Mouse (Mus musculus) brain, adult 2 months (tissue): ENCODE data around the gene Fbxo3.
"Not testable (repeated sequence)": the region's sequence is repeated elsewhere in the genome, so short reads cannot be mapped to it uniquely, and the experiment has no call there.

ENCODE experiments used
- DNase-seq: peaks from one replicate; pipeline ENCODE4 v3.0.0; 2011; ENCODE audit warnings: low read depth, low spot score

The Fbxo3 gene

GRCm38 (mm10) chr2:104036316-104036715 is 8.8 kb downstream of the Fbxo3 start:
- peak; percentile 53 for DNase-seq

GRCm38 (mm10) chr2:104038236-104038635 is 10.7 kb downstream of the Fbxo3 start:
- no peak for DNase-seq

DNA sequence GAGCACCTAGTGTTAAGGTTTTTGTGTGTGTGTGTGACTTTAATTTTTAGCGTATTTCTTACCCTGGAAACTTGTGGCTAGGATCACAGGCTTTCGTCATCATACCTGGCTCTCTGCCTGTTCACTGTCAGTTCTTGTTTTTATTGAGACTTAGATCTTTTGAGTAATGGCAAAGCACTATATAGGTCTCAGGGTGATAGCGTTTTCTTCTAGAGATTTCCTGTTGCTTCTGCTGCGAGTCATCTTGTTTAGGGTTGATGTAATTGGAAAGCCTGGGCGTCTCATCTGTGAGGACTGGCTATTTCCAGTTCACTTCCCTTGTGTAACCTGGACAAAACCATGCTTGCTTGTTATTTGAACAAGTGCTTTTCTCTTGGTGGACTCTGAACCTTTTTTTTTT is 14.1 kb downstream of the Fbxo3 start:
- DNase-seq = peak; percentile 41

DNA sequence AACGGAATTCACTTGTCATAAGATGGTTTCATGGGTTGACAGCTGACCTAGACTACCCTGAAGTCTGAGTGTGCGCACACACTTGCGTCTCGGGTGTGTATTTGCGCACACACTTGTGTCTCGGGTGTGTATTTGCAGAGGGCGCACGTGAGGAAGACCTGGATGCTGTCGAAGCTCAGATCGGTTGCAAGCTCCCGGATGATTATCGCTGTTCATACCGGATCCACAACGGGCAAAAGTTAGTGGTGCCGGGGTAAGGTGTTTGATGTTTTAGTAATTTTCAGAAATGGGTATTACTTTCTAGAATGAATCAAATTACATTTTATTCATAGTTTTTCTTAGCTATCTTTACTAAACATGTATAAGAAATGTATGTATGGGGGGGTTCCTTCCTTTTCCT is 15.2 kb downstream of the Fbxo3 start:
- DNase-seq = no peak

GRCm38 (mm10) chr2:104043624-104044478 is 16.3 kb downstream of the Fbxo3 start:
- no peak for DNase-seq

- no peak for DNase-seq
These were observed 17.1 kb downstream of the Fbxo3 start for GRCm38 (mm10) chr2:104044479-104045080.

GRCm38 (mm10) chr2:104058381-104058780 is 30.9 kb downstream of the Fbxo3 start:
- DNase-seq = no peak

GRCm38 (mm10) chr2:104058954-104059353 is 31.4 kb downstream of the Fbxo3 start:
- no peak for DNase-seq

- DNase-seq = peak; percentile 76
These were observed 32.3 kb downstream of the Fbxo3 start for GRCm38 (mm10) chr2:104059786-104060185.

DNA sequence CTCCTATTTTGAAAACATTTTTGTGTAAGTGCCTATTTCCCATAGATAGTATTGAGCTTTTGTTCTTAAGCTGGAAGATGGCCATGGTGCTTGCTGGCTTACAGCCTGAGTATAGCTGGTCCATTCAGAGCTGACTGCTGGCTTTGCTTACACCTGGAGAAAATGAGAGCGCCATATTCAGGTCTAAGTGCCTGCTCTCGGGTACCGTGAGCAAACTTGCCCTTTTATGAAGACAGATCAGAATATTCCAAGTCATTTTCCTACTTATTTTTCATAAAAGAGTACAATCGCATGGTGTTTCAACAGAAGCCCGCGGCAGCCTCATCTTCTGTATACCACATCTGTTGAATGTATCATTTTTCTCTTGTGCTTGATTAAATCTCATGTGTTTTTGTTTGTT is 33.5 kb downstream of the Fbxo3 start:
- no peak for DNase-seq

DNA sequence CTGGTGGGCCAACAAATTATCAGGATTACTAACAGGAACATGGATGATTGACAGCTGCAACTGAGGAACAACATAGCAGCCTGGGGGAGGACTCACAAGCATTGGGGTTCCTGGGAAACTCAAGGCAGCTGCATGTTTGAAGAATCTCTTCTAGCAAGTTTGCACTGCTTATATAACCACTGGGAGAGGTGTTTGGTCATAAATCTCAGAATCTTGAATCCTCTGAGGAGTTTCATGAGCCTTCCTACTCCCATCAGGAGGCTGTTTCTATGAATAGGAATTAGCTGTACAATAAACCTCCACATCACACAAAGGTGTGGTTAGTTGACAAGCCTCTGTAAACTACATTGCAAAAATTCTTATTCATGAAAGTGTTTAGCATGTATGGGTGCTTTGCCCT is 35.1 kb downstream of the Fbxo3 start:
- peak; percentile 49 for DNase-seq

DNA sequence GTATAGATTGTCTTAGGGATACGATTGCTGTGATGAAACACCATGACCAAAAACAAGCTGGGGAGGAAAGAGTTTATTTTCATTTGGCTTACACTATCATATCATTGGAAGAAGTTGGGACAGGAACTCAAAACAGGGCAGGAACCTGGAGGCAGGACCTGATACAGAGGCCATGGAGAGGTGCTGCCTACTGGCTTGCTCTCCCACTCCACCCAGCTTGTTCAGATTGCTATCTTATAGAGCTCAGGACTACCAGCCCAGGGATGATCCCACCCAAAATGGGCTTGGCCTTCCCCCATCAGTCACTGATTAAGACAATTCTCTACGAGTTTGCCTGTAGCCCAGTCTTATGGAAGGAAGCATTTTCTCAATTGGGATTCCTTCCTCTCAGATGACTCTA is 36.6 kb downstream of the Fbxo3 start:
- DNase-seq = no peak

- not testable (repeated sequence) for DNase-seq
These were observed 38.0 kb downstream of the Fbxo3 start, which contains the start of gene Gm10912 for GRCm38 (mm10) chr2:104065526-104065925. TSS of gene Gm10912 (plus strand) at chr2:104065826.

GRCm38 (mm10) chr2:104068450-104068849 is 40.9 kb downstream of the Fbxo3 start, which contains the start of gene Gm10799:
TSS of gene Gm10799 (minus strand) at chr2:104068550.
- DNase-seq = not testable (repeated sequence)

DNA sequence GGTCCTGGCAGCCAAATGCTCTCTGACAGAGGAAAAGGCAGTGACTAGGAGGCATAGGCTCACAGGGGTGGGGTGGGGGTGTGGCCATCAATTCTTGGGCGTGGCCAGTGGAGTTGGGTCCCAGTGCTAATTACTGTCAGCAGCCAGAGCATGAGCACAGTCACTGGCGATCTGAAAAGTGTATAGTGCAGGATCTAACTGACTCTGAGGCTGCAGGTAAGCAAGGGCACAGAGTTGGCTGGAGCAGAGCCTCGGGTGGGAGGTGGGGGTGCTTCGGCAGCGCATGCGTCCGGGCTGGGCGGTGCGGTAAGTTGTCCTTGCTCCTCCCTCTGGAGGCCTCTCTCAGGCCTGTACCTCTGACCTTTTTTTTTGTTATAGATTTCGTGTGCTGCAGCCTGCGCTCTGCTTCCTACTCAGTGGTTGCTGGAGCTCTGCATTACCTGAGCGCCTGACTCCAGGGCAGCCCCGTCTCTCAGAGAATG is 42.2 kb downstream of the Fbxo3 start, which contains the start of gene Cd59b:
Gene Cd59b (plus strand): TSS at position 146 of the 482 bp plus-strand sequence.
- DNase-seq = peak; percentile 62

DNA sequence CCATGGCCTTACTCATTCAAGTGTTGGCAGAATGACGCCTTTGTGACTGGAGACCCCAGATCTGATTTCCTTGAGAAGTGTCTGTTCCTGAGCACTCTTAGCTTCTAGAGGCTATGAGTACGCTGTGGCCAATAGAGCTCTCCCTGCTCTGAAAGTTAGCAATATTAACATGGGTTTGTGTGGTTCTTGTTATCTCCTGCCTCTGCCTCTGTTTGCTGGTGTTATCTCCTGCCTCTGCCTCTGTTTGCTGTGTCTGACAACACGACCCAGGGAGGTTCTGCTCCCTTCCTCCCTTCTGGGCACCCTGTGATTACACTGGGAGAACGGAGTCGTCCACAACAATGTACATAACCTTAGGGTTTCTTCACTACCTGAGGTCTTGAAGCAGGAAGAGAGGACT is 50.8 kb downstream of the Fbxo3 start:
- not testable (repeated sequence) for DNase-seq

DNA sequence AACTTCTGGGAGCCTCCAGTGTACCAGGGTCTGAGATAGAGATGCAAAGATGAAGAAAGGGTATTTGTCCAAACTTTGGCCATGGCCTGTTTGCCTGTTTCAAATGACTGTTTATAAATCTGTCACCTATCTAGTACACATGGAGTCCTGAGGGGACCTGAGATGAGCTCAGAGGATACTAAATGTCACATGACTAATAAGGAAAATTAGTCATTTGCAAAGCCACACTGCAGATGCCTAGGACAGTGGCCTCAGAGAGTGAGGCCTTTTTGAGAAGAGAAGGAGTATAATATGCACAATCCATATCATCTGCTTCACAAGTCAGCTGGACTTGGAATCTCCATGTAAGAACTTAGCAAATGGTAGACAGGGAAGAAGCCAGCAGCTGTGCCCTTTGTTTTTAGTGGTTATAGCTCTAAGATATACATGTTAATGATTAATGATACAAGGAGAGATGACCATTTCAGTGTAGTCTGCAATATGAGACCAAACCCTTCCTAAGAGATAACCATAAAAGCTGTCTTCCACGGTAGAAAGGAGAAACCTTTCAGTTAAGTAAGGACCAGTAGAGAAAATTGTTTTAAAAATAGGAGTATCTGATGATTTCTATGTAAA is 54.0 kb downstream of the Fbxo3 start:
- not testable (repeated sequence) for DNase-seq

DNA sequence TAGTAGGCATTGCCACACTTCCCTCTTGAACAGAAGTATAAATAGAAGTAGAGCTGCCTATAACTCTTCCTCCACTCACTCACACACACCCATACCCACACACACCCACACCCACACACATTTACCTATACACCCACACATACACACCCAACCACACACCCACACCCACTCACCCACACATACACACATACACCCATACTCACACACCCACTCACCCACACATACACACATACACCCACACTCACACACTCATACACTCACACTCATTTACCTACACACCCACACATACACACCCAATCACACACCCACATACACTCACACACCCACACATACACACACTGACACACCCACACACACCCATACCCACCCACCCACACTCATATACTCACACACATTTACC is 55.0 kb downstream of the Fbxo3 start:
- no peak for DNase-seq

DNA sequence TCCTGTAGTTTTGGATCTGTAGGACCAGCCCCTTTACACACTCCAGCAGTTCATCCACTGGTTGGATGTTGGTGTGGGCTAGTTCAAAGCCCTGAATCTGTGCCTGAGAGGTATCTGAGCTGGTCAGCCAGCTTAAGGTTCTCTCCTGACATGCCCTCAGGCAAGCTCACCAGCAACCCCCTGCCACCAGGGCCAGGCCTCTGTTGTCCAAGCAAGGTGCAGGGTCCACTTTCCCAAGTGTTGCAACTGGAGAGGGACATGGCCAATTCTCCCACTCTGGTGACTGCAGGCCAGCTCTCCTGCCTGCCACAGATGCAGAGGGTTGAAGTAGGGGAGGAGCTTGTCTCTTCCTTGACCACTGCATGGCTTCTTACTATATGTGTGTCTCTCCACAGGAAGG is 56.5 kb downstream of the Fbxo3 start:
- DNase-seq = not testable (repeated sequence)

DNA sequence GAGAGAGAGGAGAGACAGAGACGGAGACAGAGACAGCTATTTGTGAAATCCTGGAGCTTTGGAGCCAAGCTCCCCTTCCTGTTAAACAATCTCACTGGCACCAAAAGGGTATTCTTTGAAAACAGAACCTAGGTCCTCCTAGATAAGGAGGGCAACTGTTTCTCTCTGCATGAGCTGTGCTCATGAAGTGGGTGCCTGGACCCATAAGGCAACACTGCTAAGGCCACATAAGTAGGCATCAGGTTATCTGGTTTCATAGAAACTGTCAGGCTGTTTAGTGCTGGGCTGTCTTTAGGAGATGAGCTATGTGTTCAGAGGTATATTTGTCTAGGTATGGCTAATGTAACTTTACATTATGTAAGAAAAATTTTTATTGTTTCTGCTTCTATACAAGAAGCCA is 60.0 kb downstream of the Fbxo3 start:
- not testable (repeated sequence) for DNase-seq

- DNase-seq = no peak
These were observed 65.8 kb downstream of the Fbxo3 start for GRCm38 (mm10) chr2:104093305-104093704.

DNA sequence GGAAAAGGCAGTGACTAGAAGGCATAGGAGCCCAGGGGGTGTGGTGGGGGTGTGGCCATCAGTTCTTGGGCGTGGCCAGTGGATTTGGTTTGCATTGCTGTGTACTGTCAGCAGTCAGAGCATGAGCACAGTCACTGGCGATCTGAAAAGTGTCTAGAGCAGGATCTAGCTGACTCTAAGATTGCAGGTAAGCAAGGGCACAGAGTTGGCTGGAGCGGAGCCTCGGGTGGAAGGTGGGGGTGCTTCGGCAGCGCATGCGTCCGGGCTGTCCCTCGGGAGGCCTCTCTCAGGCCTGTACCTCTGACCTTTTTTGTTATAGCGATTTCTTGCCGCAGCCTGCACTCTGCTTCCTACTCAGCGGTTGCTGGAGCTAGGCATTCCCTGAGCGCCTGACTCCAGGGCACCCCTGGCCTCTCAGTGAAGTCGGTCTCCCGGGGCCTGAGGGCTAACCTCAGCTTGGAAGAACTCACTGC is 68.3 kb downstream of the Fbxo3 start, which contains the start of gene Cd59a:
Gene Cd59a (plus strand): TSS at position 61 of the 473 bp plus-strand sequence.
- peak; percentile 59 for DNase-seq
